Mouse (Mus musculus): Measurements from ENCODE around the gene Ugt1a8. TPM values are rescaled to one million over a fixed set of nuclear protein-coding genes. Genes with fewer than 3 reads are reported as not detected.
"Not testable (repeated sequence)": the region's sequence is repeated elsewhere in the genome, so short reads cannot be mapped to it uniquely, and the experiment has no call there.

The Ugt1a8 gene
- polyA plus RNA-seq (2012): not detected in 2 replicates

DNA sequence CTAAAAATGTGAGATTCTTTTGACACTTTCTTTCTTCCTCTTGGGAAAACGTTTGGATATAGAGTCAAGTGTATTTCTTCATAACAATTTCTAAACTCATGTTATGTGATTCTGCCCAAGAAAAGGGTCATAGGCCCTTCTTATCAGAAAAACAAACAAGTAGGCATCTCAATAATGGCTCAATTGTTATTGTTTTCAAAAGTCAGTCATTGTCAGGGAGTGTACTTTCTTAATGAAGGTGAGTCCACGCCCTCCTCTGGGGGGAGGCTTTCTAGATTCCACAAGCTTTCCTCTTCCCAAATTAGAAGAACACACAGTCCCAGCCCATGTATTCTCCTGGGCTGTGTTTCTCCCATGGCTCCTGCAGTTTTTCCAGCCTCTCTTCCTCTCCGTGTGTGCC, at the start of gene Ugt1a8:
Ugt1a8 (plus strand) TSS at position 301 of the 400 bp plus-strand sequence.
- Histone ChIP-seq H3K4me3 (replicated peaks) (no peak within 1 kb of the TSS), H3K27me3 (ENCODE audit: control insufficient read depth) (no peaks in the 10 kb centered on the region), H3K36me3 (ENCODE audit: control insufficient read depth) (no peaks in the 10 kb centered on the region), H3K4me1 (ENCODE audit: control insufficient read depth) (no peaks in the 10 kb centered on the region), H3K9me3 (ENCODE audit: control insufficient read depth, low read length) (no peaks in the 10 kb centered on the region)
- no peak for TF ChIP-seq TAL1 (IDR thresholded peaks at IDR 0.05; ENCODE audit: low read length)

GRCm38 (mm10) chr1:88043044-88043443, 44.6 kb upstream of the Ugt1a8 start:
- not testable (repeated sequence) for H3K4me3 ChIP-seq (replicated peaks); H3K36me3 ChIP-seq (ENCODE audit: control insufficient read depth); H3K4me1 ChIP-seq (ENCODE audit: control insufficient read depth); H3K27me3 ChIP-seq (ENCODE audit: control insufficient read depth); H3K9me3 ChIP-seq (ENCODE audit: control insufficient read depth, low read length)

DNA sequence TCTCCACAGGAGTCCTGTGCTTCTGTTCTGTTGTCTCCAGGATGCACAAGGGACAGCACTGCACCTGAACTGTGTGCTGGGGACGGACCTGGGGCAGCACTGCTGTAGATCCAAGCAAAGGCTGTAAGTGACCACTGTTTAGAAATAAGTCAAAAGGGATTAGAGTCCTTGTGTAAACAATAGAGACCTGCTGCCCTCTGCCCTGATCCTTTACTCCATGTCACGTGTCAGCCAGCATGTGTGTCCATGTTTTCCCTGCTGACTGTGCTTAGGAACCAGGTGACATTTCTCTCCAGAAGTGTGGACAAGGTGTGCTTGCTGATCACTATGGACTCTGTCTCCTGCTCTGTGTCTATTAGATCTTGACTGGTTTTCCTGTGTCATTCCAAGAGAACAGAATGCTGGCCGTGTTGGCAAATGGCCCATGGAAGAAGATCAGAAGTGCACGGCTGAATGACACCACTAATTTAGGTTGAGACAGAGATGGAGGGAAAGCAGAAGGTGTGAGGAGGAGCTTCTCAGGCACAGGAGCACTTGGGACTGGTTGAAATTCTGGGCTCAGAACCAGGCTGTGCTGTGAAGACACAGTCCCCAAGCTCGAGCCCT, 42.7 kb upstream of the Ugt1a8 start:
- not testable (repeated sequence) for H3K36me3 ChIP-seq (ENCODE audit: control insufficient read depth); H3K4me1 ChIP-seq (ENCODE audit: control insufficient read depth)

DNA sequence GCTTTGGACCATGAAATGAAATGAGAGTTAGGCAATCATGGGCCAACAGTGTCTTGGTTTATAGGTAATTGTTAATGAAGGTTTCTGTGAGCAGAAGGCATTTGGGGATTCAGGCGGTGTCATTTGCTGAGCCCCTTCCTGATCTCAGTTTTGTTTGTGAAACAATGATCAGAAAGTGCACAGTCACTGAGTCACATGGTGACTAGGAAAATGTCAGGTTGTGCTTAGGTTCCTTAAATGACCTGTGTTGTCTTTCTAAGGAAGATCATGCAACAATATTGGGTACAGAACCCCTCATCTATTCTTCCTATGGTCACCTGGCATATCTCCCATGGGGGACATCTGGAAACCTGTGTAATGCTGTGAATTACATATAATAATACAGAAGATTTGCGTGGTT, 40.2 kb upstream of the Ugt1a8 start:
- not testable (repeated sequence) for H3K4me1 ChIP-seq (ENCODE audit: control insufficient read depth); H3K9me3 ChIP-seq (ENCODE audit: control insufficient read depth, low read length); H3K4me3 ChIP-seq (replicated peaks); H3K27me3 ChIP-seq (ENCODE audit: control insufficient read depth); H3K36me3 ChIP-seq (ENCODE audit: control insufficient read depth)

More for the DNA sequence above, 42.7 kb upstream of the Ugt1a8 start:
- not testable (repeated sequence) for H3K4me3 ChIP-seq (replicated peaks); H3K27me3 ChIP-seq (ENCODE audit: control insufficient read depth); H3K9me3 ChIP-seq (ENCODE audit: control insufficient read depth, low read length)

DNA sequence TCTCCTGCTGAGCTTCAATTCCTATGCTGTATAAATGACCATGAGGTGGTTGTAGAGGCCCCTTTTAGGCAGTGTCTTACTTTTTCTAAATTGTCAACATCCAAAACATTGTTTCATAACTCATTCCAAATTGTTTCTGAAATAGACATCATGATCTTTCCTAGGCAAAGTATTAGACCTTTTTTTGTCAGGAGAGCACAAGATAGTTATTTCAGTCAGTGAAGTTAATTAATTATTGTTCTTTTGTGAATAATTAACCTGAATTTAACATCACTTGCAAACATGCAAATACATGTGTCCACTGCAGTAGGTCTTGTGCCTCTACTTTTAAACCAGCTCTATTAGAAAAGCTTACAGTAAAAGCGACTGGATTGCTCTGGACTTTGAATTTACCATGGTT, 32.5 kb upstream of the Ugt1a8 start, which contains the start of gene Ugt1a10:
Ugt1a10 (plus strand) TSS at position 301 of the 400 bp plus-strand sequence.
- no peaks in the 10 kb centered on the region for H3K9me3 ChIP-seq (ENCODE audit: control insufficient read depth, low read length)
- H3K27me3 ChIP-seq (ENCODE audit: control insufficient read depth): no peaks in the 10 kb centered on the region
- H3K4me1 ChIP-seq (ENCODE audit: control insufficient read depth): no peaks in the 10 kb centered on the region
- no peak for TF ChIP-seq TAL1 (IDR thresholded peaks at IDR 0.05; ENCODE audit: low read length)
- no peak within 1 kb of the TSS for H3K4me3 ChIP-seq (replicated peaks)
- no peaks in the 10 kb centered on the region for H3K36me3 ChIP-seq (ENCODE audit: control insufficient read depth)

DNA sequence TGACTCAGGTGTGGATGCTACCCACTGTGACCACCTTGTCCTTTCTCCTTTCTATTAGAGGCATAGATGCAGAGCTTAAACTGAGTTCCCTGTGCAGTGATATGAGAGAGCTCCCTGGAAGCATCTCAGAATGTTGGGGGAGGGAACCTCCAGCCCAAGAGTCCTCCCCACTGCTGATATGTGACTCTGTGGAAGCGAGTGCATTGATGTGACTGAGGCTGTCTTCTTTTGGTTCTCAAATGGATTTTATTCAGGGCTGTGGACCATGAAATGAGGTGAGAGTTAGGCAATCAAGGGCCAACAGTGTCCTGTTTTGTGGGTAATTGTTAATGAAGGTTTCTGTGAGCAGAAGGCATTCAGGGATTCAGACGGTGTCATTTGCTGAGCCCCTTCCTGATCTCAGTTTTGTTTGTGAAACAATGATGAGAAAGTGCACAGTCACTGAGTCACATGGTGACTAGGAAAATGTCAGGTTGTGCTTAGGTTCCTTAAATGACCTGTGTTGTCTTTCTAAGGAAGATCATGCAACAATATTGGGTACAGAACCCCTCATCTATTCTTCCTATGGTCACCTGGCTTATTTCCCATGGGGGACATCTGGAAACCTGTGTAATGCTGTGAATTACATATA, 21.0 kb upstream of the Ugt1a8 start:
- not testable (repeated sequence) for H3K4me1 ChIP-seq (ENCODE audit: control insufficient read depth); H3K27me3 ChIP-seq (ENCODE audit: control insufficient read depth); H3K4me3 ChIP-seq (replicated peaks); H3K36me3 ChIP-seq (ENCODE audit: control insufficient read depth); H3K9me3 ChIP-seq (ENCODE audit: control insufficient read depth, low read length)

DNA sequence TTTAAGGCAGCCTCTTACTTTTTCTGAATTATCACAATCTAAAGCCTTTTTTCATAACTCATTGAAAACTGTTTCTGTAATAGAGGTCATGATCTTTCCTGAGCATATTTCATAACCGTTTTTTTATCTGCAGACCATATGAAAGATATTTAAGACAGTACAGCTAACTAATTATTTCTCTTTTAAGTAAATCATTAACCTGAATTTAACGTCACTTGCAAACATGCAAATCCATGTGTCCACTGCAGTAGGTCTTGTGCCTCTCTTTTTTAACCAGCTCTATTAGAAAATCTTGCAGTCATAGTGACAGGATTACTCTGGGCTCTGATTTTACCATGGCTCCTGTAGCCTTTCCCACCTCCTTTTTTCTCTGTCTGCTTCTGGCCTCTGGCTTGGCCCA, 17.1 kb upstream of the Ugt1a8 start, which contains the start of gene Ugt1a9:
Ugt1a9 (plus strand) TSS at position 306 of the 400 bp plus-strand sequence.
- Histone ChIP-seq H3K9me3 (ENCODE audit: control insufficient read depth, low read length) (no peaks in the 10 kb centered on the region), H3K36me3 (ENCODE audit: control insufficient read depth) (no peaks in the 10 kb centered on the region), H3K4me3 (replicated peaks) (no peak within 1 kb of the TSS), H3K27me3 (ENCODE audit: control insufficient read depth) (no peaks in the 10 kb centered on the region), H3K4me1 (ENCODE audit: control insufficient read depth) (no peaks in the 10 kb centered on the region)
- TF ChIP-seq TAL1 (IDR thresholded peaks at IDR 0.05; ENCODE audit: low read length) (no peak), GATA1 (IDR thresholded peaks at IDR 0.05; ENCODE audit: low read length) (no peak)

DNA sequence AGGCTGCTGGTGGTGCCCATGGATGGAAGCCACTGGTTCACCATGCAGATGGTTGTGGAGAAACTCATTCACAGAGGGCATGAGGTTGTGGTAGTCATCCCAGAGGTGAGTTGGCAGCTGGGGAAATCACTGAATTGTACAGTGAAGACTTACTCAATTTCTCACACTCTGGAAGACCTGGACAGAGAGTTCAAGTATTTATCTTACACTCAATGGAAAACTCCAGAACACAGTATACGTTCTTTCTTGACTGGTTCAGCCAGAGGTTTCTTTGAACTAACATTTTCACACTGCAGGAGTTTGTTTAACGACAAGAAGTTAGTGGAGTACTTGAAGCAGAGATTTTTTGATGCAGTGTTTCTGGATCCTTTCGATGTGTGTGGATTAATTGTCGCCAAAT, 16.7 kb upstream of the Ugt1a8 start:
- TF ChIP-seq TAL1 (IDR thresholded peaks at IDR 0.05; ENCODE audit: low read length) (no peak), GATA1 (IDR thresholded peaks at IDR 0.05; ENCODE audit: low read length) (no peak)
- H3K36me3 ChIP-seq (ENCODE audit: control insufficient read depth): no peaks in the 10 kb centered on the region
- no peak overlapping the region for H3K4me3 ChIP-seq (replicated peaks)
- H3K9me3 ChIP-seq (ENCODE audit: control insufficient read depth, low read length): no peaks in the 10 kb centered on the region
- no peaks in the 10 kb centered on the region for H3K4me1 ChIP-seq (ENCODE audit: control insufficient read depth)
- no peaks in the 10 kb centered on the region for H3K27me3 ChIP-seq (ENCODE audit: control insufficient read depth)

DNA sequence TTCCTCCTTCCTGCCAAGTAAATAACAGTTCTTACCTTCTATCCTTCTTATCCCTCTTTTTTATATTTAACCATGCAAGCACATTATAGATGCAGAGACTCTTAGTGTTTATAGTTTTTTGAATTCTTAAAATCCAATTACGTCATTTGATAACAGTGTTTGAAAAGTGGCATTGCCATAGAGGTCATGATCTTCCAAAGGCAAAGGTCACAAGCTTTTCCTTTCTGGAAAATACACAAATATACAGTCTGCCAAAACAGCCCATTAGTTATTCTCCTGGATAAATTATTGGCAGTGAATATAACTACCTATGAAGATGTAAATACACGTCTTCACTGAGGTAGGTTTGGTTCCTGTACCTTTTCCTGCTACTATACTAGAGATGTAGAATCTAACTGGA, 13.1 kb upstream of the Ugt1a8 start:
- H3K4me3 ChIP-seq (replicated peaks): no peak overlapping the region
- H3K36me3 ChIP-seq (ENCODE audit: control insufficient read depth): no peaks in the 10 kb centered on the region
- H3K4me1 ChIP-seq (ENCODE audit: control insufficient read depth): no peaks in the 10 kb centered on the region
- H3K9me3 ChIP-seq (ENCODE audit: control insufficient read depth, low read length): no peaks in the 10 kb centered on the region
- no peak for TF ChIP-seq TAL1 (IDR thresholded peaks at IDR 0.05; ENCODE audit: low read length)
- no peak for TF ChIP-seq GATA1 (IDR thresholded peaks at IDR 0.05; ENCODE audit: low read length)
- H3K27me3 ChIP-seq (ENCODE audit: control insufficient read depth): no peaks in the 10 kb centered on the region

- H3K27me3 ChIP-seq (ENCODE audit: control insufficient read depth): no peaks in the 10 kb centered on the region
- H3K36me3 ChIP-seq (ENCODE audit: control insufficient read depth): no peaks in the 10 kb centered on the region
- no peaks in the 10 kb centered on the region for H3K4me1 ChIP-seq (ENCODE audit: control insufficient read depth)
- H3K9me3 ChIP-seq (ENCODE audit: control insufficient read depth, low read length): no peaks in the 10 kb centered on the region
- no peak for TF ChIP-seq TAL1 (IDR thresholded peaks at IDR 0.05; ENCODE audit: low read length)
- no peak for TF ChIP-seq GATA1 (IDR thresholded peaks at IDR 0.05; ENCODE audit: low read length)
- H3K4me3 ChIP-seq (replicated peaks): no peak overlapping the region
Observed at GRCm38 (mm10) chr1:88077128-88077527, 10.5 kb upstream of the Ugt1a8 start.
